Mouse (Mus musculus) colon, adult 2 months (tissue): ENCODE measurements around the gene Cerk. TPM values are rescaled to one million over a fixed set of nuclear protein-coding genes. Genes with fewer than 3 reads are reported as not detected.

Experiments
- polyA plus RNA-seq: library from polyadenylated mRNA; depleted of rRNA; stranded (reverse); fragments of >200 nt; gene quantifications from 2 replicates; pipeline ENCODE4 v1.2.3, GENCODE M21; 2012; rRNA removed

Gene Cerk
- 24.4 and 31.6 TPM in 2 replicates for polyA plus RNA-seq

GRCm38 (mm10) chr15:86185689-86186569 is at the start of gene Cerk:
TSS of gene Cerk (minus strand) at chr15:86186141.

GRCm38 (mm10) chr15:86213753-86214548 is 28.0 kb upstream of the Cerk start, which contains the start of gene Tbc1d22a:
TSS of gene Tbc1d22a (plus strand) at chr15:86214459.

Other genes with a start within 250 kb of the Cerk start
- 29.6 and 39.4 TPM in 2 replicates for gene Celsr1, start 152.4 kb downstream of the Cerk start, polyA plus RNA-seq
- 27.5 and 32.3 TPM in 2 replicates for gene Gramd4, start 128.4 kb downstream of the Cerk start, polyA plus RNA-seq
- 39.5 and 43.1 TPM in 2 replicates for gene Tbc1d22a, start 28.3 kb upstream of the Cerk start, polyA plus RNA-seq